Mouse (Mus musculus): ENCODE results near the gene Tspan8.

- TF ChIP-seq CTCF (IDR thresholded peaks at IDR 0.05; ENCODE audit: extremely low read depth, insufficient read depth, low read length): peak; percentile 26
- no peak for TF ChIP-seq POLR2A (IDR thresholded peaks at IDR 0.05; ENCODE audit: extremely low read depth, insufficient read depth, low read length)
These were observed 38.0 kb upstream of the Tspan8 start for GRCm38 (mm10) chr10:115778624-115779023.
